ENCODE assay signal across 19 mouse cellular contexts in the genomic region with DNA sequence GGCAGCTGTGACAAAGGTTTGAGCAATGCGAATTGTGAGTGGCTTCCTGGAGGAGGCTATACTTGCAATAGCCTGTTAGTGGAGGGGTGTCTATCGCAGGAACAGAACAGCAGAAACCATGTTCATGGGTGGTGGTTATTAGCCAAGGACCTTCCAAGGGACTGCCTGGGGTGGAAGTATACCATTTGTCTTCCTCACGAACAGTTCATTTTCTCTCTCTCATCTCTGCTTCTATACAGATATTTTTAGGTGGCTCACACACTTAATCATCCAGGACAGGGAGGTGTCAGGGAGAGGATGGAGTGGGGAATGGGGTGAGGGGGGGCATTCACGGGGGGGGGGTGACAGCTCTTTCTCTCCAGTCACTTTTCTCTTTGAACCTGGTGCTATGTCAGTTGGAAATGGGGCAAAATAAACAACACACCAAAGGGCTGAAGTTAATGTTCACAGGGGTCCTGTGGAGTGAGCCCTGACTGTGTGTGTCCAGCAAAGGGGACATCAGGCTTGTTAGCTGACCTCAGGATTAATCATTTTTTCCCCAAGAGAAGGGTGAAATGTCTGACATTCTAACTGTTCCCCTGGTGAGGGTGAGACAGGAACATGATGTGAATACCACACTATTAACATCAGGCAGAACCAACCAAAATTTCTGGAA.
"Had no signal": no experiment of that assay in that cellular context is flagged by ENCODE, and none has a peak within 500 bp of the region (broad histone marks: within the 10 kb centered on the region; RNA-seq: fewer than 3 reads in every experiment).

No protein-coding gene starts in this region.

- ATAC-seq: intestine, postnatal 0 days; liver, postnatal 0 days; midbrain, embryonic 13.5 days; midbrain, embryonic 16.5 days had no signal

- H3K9me3 ChIP-seq: limb, embryonic 12.5 days; limb, embryonic 15.5 days; midbrain, embryonic 10.5 days; midbrain, embryonic 13.5 days; neural tube, embryonic 13.5 days; stomach, embryonic 15.5 days had no signal

- DNase-seq: kidney, adult 2 months; kidney, postnatal 25 days; left cerebral cortex, postnatal 4 days; liver, postnatal 0 days; spleen, adult 18-20 months; thymus, postnatal 25 days had no signal

- H3K9ac ChIP-seq: limb, embryonic 12.5 days; limb, embryonic 15.5 days; liver, embryonic 14.5 days; liver, postnatal 0 days; midbrain, embryonic 13.5 days; neural tube, embryonic 13.5 days; stomach, embryonic 15.5 days had no signal

- H3K4me1 ChIP-seq: midbrain, embryonic 10.5 days; stomach, embryonic 15.5 days had no signal

- H3K36me3 ChIP-seq: limb, embryonic 12.5 days; limb, embryonic 15.5 days; midbrain, embryonic 10.5 days; midbrain, embryonic 13.5 days; neural tube, embryonic 13.5 days; stomach, embryonic 15.5 days had no signal

- H3K4me3 ChIP-seq: limb, embryonic 12.5 days; limb, embryonic 15.5 days; megakaryocyte, embryonic 14.5 days; midbrain, embryonic 10.5 days; midbrain, embryonic 13.5 days; myocyte; neural tube, embryonic 13.5 days; stomach, embryonic 15.5 days had no signal

- H3K4me2 ChIP-seq: limb, embryonic 12.5 days; limb, embryonic 15.5 days; liver, embryonic 11.5 days; midbrain, embryonic 13.5 days; neural tube, embryonic 13.5 days; stomach, embryonic 15.5 days had no signal

- H3K27ac ChIP-seq: kidney, postnatal 0 days; limb, embryonic 12.5 days; limb, embryonic 15.5 days; liver, embryonic 14.5 days; midbrain, embryonic 10.5 days; midbrain, embryonic 13.5 days; neural tube, embryonic 13.5 days; stomach, embryonic 15.5 days had no signal

- H3K27me3 ChIP-seq: limb, embryonic 12.5 days; limb, embryonic 15.5 days; midbrain, embryonic 13.5 days; neural tube, embryonic 13.5 days; stomach, embryonic 15.5 days had no signal
